Mouse (Mus musculus): ENCODE results near the gene Sik1.
"Not testable (repeated sequence)": the region's sequence is repeated elsewhere in the genome, so short reads cannot be mapped to it uniquely, and the experiment has no call there.

Sik1 gene

GRCm38 (mm10) chr17:31855597-31856518 is at the start of gene Sik1:
Gene Sik1 (minus strand): TSS chr17:31855804.
- peak; percentile 99 for DNase-seq (ENCODE audit: inconsistent age in 2 of 2, low spot score in 1 of 2)

GRCm38 (mm10) chr17:31905201-31905790 is 49.7 kb upstream of the Sik1 start:
- DNase-seq (ENCODE audit: inconsistent age in 2 of 2, low spot score in 1 of 2), result no peak

DNA sequence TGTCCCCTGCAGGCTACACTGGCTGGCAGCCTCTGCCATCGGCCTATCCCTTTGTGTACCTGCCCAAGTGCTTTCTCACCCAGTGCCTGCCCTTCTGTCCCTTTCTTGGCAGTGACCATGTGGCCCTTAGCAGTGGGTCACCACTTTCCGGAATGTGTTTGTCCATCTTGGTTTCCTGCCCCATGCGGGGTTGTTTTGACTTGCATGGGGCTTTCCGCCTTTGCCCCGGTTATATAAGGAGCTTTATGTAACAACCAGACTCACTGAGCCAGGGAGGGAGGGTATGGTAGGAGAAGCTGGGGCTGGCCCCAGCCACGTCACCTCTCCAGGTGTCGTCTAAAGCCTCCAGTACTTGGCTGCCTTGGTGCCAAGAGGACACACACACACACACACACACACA is 48.4 kb upstream of the Sik1 start:
- DNase-seq (ENCODE audit: inconsistent age in 2 of 2, low spot score in 1 of 2), result no peak

DNA sequence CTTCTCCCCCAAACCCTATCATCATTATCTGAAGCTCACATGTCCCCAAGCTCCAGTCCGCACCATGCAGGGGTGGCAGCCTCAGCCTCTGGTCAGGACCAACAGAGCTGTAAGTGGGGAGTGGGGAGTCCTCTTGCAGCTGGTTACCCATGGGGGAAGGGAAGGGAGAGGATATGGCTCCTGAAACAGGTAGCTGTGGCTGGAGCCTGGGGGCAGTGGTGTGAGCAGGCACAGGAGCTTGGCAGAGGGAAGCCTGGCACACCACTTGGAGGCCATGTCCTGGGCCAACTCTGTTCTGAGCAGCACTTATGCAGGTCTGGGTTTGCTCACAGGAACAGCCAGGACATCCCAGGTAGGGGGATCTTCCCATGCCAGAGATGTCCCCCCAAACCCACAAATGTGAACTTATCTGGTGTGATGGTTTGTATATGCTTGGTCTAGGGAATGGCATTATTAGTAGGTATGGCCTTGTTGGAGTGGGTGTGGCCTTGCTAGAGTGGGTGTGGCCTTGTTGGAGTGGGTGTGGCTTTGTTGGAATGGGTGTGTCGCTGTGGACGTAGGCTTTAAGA is 47.1 kb upstream of the Sik1 start:
- DNase-seq (ENCODE audit: inconsistent age in 2 of 2, low spot score in 1 of 2), result no peak

GRCm38 (mm10) chr17:31901461-31902204 is 46.0 kb upstream of the Sik1 start:
- peak in 1 of 2 experiments; percentile 46 for DNase-seq (ENCODE audit: inconsistent age in 2 of 2, low spot score in 1 of 2)

DNA sequence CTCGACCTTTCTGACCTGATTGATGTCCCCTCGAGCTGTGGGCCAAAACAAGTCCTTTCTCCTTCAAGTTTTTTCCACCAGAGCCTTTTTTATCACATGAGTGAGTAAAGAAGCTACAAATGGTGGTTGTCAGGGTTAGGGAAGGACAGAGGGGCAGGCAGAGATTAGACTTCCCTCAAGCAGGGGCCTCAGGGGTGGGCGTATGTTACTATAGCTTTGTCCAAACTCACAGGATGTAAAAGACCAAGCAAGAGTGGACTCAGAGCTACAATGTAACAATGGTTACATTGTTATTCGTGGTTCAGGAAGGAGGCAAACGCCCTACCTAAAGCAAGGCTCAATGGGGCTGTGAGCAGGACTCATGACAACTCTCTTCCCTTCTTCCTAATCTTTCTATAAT is 43.3 kb upstream of the Sik1 start:
- no peak for DNase-seq (ENCODE audit: inconsistent age in 2 of 2, low spot score in 1 of 2)

GRCm38 (mm10) chr17:31897186-31897793 is 41.7 kb upstream of the Sik1 start:
- no peak for DNase-seq (ENCODE audit: inconsistent age in 2 of 2, low spot score in 1 of 2)

GRCm38 (mm10) chr17:31896751-31897150 is 41.1 kb upstream of the Sik1 start:
- no peak for DNase-seq (ENCODE audit: inconsistent age in 2 of 2, low spot score in 1 of 2)

GRCm38 (mm10) chr17:31896311-31896710 is 40.7 kb upstream of the Sik1 start:
- DNase-seq (ENCODE audit: inconsistent age in 2 of 2, low spot score in 1 of 2), result no peak

- DNase-seq (ENCODE audit: inconsistent age in 2 of 2, low spot score in 1 of 2), result no peak
Observed at GRCm38 (mm10) chr17:31893371-31894060, 37.9 kb upstream of the Sik1 start.

DNA sequence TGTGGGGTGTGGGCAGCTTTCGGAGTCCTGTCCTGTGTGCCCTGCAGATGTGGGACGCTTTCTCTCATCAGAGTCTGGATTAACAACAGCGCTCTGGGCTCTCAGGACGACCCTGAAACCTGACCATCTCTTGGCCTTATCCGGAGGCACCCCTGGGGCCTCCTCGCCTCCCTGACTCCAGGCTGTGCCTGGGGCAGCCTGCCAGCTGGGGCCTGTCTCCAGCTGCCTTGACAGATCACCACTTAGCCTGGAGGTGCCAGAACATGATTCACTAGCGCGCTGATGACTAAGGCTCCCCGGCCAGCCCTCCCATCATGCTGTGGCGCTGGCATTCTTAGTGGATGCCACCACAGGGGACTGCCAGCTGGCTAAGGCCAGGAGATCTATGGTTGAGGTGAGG is 37.1 kb upstream of the Sik1 start:
- DNase-seq (ENCODE audit: inconsistent age in 2 of 2, low spot score in 1 of 2), result peak; percentile 94 to 97

DNA sequence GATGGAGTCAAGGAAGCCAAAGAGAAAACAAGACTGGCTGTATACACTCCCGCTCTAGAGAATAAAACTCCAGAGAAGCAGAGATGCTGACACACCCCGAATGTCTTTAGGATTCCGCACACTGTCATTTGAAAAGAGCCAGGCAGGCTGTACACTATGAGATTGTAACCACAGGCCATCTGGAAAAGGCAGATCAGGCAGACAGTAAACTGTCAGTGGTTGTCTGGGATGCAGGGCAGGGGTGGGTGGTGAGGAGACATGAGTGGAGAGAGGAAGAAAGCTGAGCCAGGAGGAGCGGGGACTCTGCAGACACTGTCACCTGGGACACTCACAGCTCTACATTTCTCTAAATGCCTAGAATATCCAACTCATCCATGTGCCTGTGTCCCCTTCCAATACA is 36.3 kb upstream of the Sik1 start:
- DNase-seq (ENCODE audit: inconsistent age in 2 of 2, low spot score in 1 of 2), result no peak

GRCm38 (mm10) chr17:31890311-31890951 is 34.8 kb upstream of the Sik1 start:
- no peak for DNase-seq (ENCODE audit: inconsistent age in 2 of 2, low spot score in 1 of 2)

DNA sequence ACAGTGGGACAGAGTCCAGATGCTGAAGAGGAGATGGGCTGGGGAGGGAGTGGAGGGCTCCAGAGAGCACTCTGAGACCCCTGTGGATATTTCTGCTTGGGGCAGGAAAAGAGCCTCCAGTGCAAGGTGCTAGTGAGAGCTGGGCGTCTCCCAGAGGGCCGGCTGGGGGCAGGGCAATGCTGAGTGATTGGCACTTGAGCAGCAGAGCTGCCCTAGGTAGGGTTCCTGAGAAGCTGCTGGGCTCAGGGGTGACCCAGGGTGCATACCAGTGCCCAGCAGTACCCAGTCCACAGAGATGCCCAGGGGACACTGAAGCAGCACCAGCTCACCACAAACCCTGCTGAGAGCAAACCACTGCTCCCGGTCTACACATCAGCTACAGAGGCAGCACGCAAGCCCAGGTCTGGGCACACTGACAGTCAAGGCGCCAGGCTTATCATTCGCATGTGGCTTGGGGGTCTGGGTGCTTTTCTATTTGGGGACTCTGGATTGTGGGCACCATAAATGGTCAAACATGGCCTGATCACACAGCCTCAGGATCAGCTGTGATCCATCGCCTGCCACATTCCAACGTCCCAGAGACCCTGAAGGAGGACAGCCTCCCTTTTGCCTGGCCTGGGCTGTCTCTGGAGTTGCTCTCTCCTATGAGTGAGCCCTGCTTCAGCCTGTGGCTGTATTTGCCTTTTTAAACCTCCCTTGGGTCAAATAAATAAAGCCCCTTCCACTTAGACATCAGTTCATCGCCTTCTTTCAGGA is 34.0 kb upstream of the Sik1 start:
- DNase-seq (ENCODE audit: inconsistent age in 2 of 2, low spot score in 1 of 2), result no peak

- no peak for DNase-seq (ENCODE audit: inconsistent age in 2 of 2, low spot score in 1 of 2)
Observed at GRCm38 (mm10) chr17:31888540-31888939, 32.9 kb upstream of the Sik1 start.

- not testable (repeated sequence) for DNase-seq (ENCODE audit: inconsistent age in 2 of 2, low spot score in 1 of 2)
Observed at GRCm38 (mm10) chr17:31884676-31885075, 29.1 kb upstream of the Sik1 start.

- no peak for DNase-seq (ENCODE audit: inconsistent age in 2 of 2, low spot score in 1 of 2)
Observed at GRCm38 (mm10) chr17:31879406-31879805, 23.8 kb upstream of the Sik1 start.

- no peak for DNase-seq (ENCODE audit: inconsistent age in 2 of 2, low spot score in 1 of 2)
Observed at GRCm38 (mm10) chr17:31877650-31878141, 22.1 kb upstream of the Sik1 start.

DNA sequence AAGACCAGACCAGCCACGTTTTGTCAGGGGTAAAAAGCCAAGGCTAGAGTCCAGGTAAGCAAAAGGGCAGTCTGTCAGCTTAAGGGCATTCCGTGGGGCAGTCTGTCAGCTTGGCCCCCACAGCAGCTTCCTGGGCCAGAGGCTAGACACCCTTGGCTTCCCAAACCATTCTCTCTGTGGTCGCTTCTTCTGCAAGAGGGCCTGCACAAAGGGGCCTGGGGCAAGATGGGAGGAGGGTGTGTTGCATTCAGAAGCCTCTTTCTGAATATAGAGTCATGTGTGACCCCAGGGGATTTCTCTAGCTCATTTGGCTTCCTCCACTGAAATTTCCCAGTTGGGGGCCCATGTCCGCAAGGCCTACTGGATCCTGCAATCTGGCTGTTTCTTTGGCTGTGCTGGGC is 21.6 kb upstream of the Sik1 start:
- no peak for DNase-seq (ENCODE audit: inconsistent age in 2 of 2, low spot score in 1 of 2)
